Mouse (Mus musculus): Measurements from ENCODE around the gene Zfp512b. TPM values are rescaled to one million over a fixed set of nuclear protein-coding genes. Genes with fewer than 3 reads are reported as not detected.
A peak's percentile ranks its signal among the peaks of the same experiment; 100 is the strongest.

Gene Zfp512b
- total RNA-seq, 2 experiments from 2014 or later, result 96.3 to 101 TPM

GRCm38 (mm10) chr2:181589011-181589731 is 3.4 kb downstream of the Zfp512b start:
- no peak for DNase-seq

GRCm38 (mm10) chr2:181588229-181588780 is 4.3 kb downstream of the Zfp512b start:
- no peak for DNase-seq

- no peak for DNase-seq
Measured at GRCm38 (mm10) chr2:181587796-181588195, 4.8 kb downstream of the Zfp512b start.

- DNase-seq, result no peak
Measured at GRCm38 (mm10) chr2:181586124-181586523, 6.5 kb downstream of the Zfp512b start.

- no peak for DNase-seq
Measured at GRCm38 (mm10) chr2:181585506-181585905, 7.1 kb downstream of the Zfp512b start.

GRCm38 (mm10) chr2:181584411-181584942 is 8.1 kb downstream of the Zfp512b start, which contains the start of gene Uckl1:
TSS of gene Uckl1 (minus strand) at chr2:181584892.
- DNase-seq, result no peak

GRCm38 (mm10) chr2:181583460-181584257 is 8.9 kb downstream of the Zfp512b start:
- DNase-seq, result no peak

- no peak for DNase-seq
Measured at GRCm38 (mm10) chr2:181582939-181583338, 9.7 kb downstream of the Zfp512b start.

GRCm38 (mm10) chr2:181582358-181582757 is 10.2 kb downstream of the Zfp512b start:
- no peak for DNase-seq

- peak; percentile 85 to 87 for DNase-seq
Measured at GRCm38 (mm10) chr2:181581402-181582120, 11.0 kb downstream of the Zfp512b start.

GRCm38 (mm10) chr2:181581016-181581401 is 11.6 kb downstream of the Zfp512b start:
- peak; percentile 64 to 75 for DNase-seq

- no peak for DNase-seq
Measured at GRCm38 (mm10) chr2:181580131-181580772, 12.4 kb downstream of the Zfp512b start.

GRCm38 (mm10) chr2:181579681-181580080 is 12.9 kb downstream of the Zfp512b start:
- no peak for DNase-seq

- no peak for DNase-seq
Measured at GRCm38 (mm10) chr2:181578790-181579618, 13.6 kb downstream of the Zfp512b start.

GRCm38 (mm10) chr2:181577981-181578581 is 14.5 kb downstream of the Zfp512b start:
- peak in 1 of 2 experiments; percentile 7 for DNase-seq

GRCm38 (mm10) chr2:181577126-181577525 is 15.5 kb downstream of the Zfp512b start:
- DNase-seq, result peak in 1 of 2 experiments; percentile 3

GRCm38 (mm10) chr2:181576613-181577012 is 16.0 kb downstream of the Zfp512b start:
- DNase-seq, result peak in 1 of 2 experiments; percentile 1

- peak in 1 of 2 experiments; percentile 1 for DNase-seq
Measured at GRCm38 (mm10) chr2:181574921-181575545, 17.6 kb downstream of the Zfp512b start.

- no peak for DNase-seq
Measured at GRCm38 (mm10) chr2:181573961-181574360, 18.6 kb downstream of the Zfp512b start.

Measured in layer of hippocampus, postnatal 36 days (tissue).